Mouse (Mus musculus) heart, embryonic 14.5 days (tissue): ENCODE measurements at regions not wholly inside any gene's neighbourhood (a gene's known extent, or its start where the extent isn't known, plus 50 kb on each side); places are given as distances from the start of the nearest gene placed in this dataset.

ENCODE experiments used
- ATAC-seq: fragments of 200-750 bp; cut with Nextera tagmentation; 2 replicates; pipeline ENCODE4 v1.8.0; 2017; ENCODE audit warnings: low read depth, moderate TSS enrichment; ENCODE audit not compliant: insufficient number of reproducible peaks, insufficient read depth, low FRiP score
- H3K27ac ChIP-seq, 2 experiments: fragments of 200-500 bp in 1 of 2; fragments of 300-500 bp in 1 of 2; sonication (generic) in 1 of 2; replicated peaks in 1 of 2; 2 replicates each; pipeline ENCODE4 v1.5.1; 2012 to 2014; ENCODE audit warnings: low read depth in 2 of 2, low read length in 2 of 2, control low read depth in 1 of 2, mild to moderate bottlenecking in 1 of 2, mixed read lengths in 1 of 2; ENCODE audit not compliant: control insufficient read depth in 1 of 2, insufficient read depth in 1 of 2
- H3K27me3 ChIP-seq: fragments of 300-500 bp; sonication (generic); 2 replicates; pipeline ENCODE4 v1.6.1; 2014; ENCODE audit warnings: mild to moderate bottlenecking, low read length, control low read depth; ENCODE audit not compliant: control insufficient read depth, insufficient read depth
- H3K36me3 ChIP-seq: fragments of 300-500 bp; sonication (generic); 2 replicates; pipeline ENCODE4 v1.6.1; 2014; ENCODE audit warnings: mild to moderate bottlenecking, control low read depth, low read length, mixed read lengths; ENCODE audit not compliant: control insufficient read depth, insufficient read depth
- H3K4me1 ChIP-seq, 2 experiments: fragments of 200-500 bp in 1 of 2; fragments of 300-500 bp in 1 of 2; sonication (generic) in 1 of 2; 2 replicates each; pipeline ENCODE4 v1.6.1; 2012 to 2014; ENCODE audit warnings: low read length in 2 of 2, control low read depth in 1 of 2, mixed read lengths in 1 of 2; ENCODE audit not compliant: control insufficient read depth in 2 of 2, insufficient read depth in 2 of 2
- H3K4me2 ChIP-seq: fragments of 300-500 bp; sonication (generic); 2 replicates; pipeline ENCODE4 v1.6.1; 2014; ENCODE audit warnings: mild to moderate bottlenecking, low read length
- H3K4me3 ChIP-seq, 2 experiments: fragments of 200-500 bp in 1 of 2; fragments of 300-500 bp in 1 of 2; sonication (generic) in 1 of 2; 2 replicates each; pipeline ENCODE4 v1.5.1; 2012 to 2014; ENCODE audit warnings: low read length in 2 of 2, mild to moderate bottlenecking in 2 of 2, control low read depth in 1 of 2, low read depth in 1 of 2, moderate library complexity in 1 of 2; ENCODE audit not compliant: control insufficient read depth in 1 of 2, insufficient read depth in 1 of 2
- H3K9ac ChIP-seq: fragments of 300-500 bp; sonication (generic); 2 replicates; pipeline ENCODE4 v1.6.1; 2014; ENCODE audit warnings: mild to moderate bottlenecking, low read length
- H3K9me3 ChIP-seq: fragments of 300-500 bp; sonication (generic); 2 replicates; pipeline ENCODE4 v1.6.1; 2016; ENCODE audit warnings: low read length, control low read depth; ENCODE audit not compliant: control insufficient read depth
- WGBS: fragments of 180-500 bp; shearing (Covaris S2); extraction: QIAGEN DNeasy Blood & Tissue Kit; methylation state at CpG from one replicate; pipeline ENCODE4 v1.1.7; 2014; 5-methylcytosine and 5-hydroxymethylcytosine counted together

DNA sequence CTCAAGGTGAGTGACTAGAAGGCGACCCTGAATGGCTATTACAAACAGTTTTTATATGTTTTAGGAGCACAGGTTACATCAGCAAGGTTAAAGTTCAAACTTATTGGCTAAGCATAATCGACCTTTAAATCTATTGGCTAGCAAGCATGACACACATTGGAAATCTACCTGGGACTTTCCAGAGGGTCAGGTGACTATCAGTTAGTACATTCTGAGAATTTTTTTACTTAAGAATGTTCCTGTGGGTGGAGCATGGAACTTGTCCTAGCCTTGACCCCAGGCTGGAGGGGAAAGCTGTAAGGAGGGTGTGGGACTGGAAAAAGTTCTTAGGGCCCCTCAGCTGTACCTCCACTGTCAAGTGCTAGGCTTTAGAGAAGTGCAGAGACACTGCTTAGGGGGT, 297.9 kb downstream of the Fam84b start:
- H3K4me1 ChIP-seq: no peaks in the 10 kb centered on the region
- no peak overlapping the region for H3K9ac ChIP-seq
- H3K9me3 ChIP-seq: no peaks in the 10 kb centered on the region
- no peaks in the 10 kb centered on the region for H3K36me3 ChIP-seq
- H3K4me2 ChIP-seq: no peak overlapping the region
- no peak overlapping the region for H3K27ac ChIP-seq
- ATAC-seq: no peak
- H3K27me3 ChIP-seq: no peaks in the 10 kb centered on the region
- H3K4me3 ChIP-seq: no peak overlapping the region
- 73% methylated on average over 2 of the region's 2 CpGs for WGBS

DNA sequence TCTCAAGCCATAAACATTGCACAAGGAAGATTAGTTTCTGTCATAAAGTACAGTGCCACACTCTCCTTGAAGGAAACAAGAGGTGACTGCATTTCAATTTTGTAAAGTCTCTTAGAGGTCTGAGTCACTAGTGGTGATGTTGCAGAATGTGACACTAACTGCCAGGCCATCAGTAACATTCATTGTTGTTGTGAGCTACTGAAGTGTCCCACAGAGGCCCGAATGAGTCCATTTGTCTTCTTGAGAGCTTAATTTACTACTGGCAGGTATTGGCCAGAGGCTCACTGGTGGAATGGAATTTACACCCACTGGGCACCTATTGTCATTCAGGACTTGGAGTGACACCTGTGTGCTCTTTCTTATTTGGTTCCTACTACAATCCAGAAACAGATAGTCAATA, 299.0 kb downstream of the Fam84b start:
- no peaks in the 10 kb centered on the region for H3K4me1 ChIP-seq
- H3K9ac ChIP-seq: no peak overlapping the region
- H3K4me2 ChIP-seq: no peak overlapping the region
- WGBS: 44% methylated on average over 1 of the region's 1 CpGs
- no peaks in the 10 kb centered on the region for H3K36me3 ChIP-seq
- no peaks in the 10 kb centered on the region for H3K27me3 ChIP-seq
- no peak overlapping the region for H3K27ac ChIP-seq
- H3K9me3 ChIP-seq: no peaks in the 10 kb centered on the region
- no peak for ATAC-seq
- no peak overlapping the region for H3K4me3 ChIP-seq

DNA sequence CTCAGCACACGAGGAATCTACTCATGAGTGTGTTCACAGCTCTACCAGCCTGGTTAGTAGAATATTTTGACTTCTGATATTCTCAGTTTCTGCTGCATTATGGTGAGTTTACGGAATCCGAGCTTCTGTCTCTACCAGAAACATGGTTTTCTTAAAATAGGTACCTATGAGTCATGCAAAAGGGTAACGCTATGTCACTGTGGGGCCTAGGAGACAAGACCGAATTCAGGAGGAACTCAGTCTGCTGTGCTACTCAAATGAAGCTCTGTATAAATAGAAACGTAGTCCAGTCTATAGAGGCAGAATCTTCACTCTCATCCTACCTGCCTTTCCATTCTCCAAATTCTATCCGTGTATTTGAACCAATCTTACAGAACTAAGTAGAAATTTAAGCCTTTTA, 305.5 kb downstream of the Fam84b start:
- whole genome bisulfite sequencing: 50% methylated on average over 7 of the region's 7 CpGs
- no peak overlapping the region for H3K27ac ChIP-seq
- no peak for ATAC-seq
- no peaks in the 10 kb centered on the region for H3K36me3 ChIP-seq
- no peak overlapping the region for H3K4me2 ChIP-seq
- no peak overlapping the region for H3K4me3 ChIP-seq
- no peaks in the 10 kb centered on the region for H3K4me1 ChIP-seq
- no peaks in the 10 kb centered on the region for H3K27me3 ChIP-seq
- H3K9me3 ChIP-seq: no peaks in the 10 kb centered on the region
- H3K9ac ChIP-seq: no peak overlapping the region

DNA sequence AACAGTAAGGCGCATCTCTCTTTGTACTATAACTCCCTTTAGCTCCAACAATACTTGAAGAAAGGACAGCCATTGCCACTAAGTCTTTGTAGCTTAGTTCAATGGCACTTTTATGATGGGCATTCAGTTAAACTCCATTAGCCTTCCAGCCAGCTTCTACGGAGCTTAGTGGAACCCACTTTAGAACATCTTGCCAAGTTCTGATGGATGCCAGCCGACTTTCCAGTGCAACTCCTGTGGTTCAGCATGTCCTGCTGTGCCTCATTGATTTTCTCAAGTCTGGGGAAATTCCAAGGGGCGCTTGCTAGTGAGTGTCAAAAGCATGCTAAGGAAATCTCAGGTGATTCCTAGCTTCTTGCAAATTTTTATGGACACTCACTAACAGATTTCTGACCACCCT, 316.4 kb downstream of the Fam84b start:
- WGBS: 69% methylated on average over 4 of the region's 4 CpGs

DNA sequence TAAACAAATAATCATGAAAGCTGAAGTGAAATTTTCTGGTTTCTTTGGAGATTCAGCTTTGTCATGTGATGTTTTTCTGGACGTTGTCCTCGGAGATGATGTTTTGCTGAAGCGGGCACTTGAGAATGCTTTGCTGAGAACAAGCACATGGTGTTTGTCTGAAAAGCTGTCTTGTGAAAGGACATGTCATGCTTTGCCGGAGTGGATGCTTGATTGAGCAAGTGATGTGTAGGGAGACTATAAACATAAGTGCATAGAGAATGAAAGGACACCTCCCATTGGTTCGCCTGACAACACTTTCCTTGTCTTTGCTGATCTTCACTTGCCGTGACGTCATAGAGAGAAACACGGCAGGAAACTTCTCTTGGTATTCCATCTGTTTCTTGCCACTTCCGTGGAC, 318.9 kb downstream of the Fam84b start:
- ATAC-seq: no peak
- Histone ChIP-seq H3K36me3 (no peaks in the 10 kb centered on the region), H3K4me2 (no peak overlapping the region), H3K4me3 (no peak overlapping the region), H3K27me3 (no peaks in the 10 kb centered on the region), H3K27ac (no peak overlapping the region), H3K9me3 (no peaks in the 10 kb centered on the region), H3K9ac (no peak overlapping the region), H3K4me1 (no peaks in the 10 kb centered on the region)
- WGBS: 76% methylated on average over 9 of the region's 9 CpGs

More for the DNA sequence above, 316.4 kb downstream of the Fam84b start:
- H3K36me3 ChIP-seq: no peaks in the 10 kb centered on the region
- H3K27ac ChIP-seq: no peak overlapping the region
- H3K4me2 ChIP-seq: no peak overlapping the region
- H3K4me3 ChIP-seq: no peak overlapping the region
- no peak overlapping the region for H3K9ac ChIP-seq
- ATAC-seq: no peak
- H3K4me1 ChIP-seq: no peaks in the 10 kb centered on the region
- no peaks in the 10 kb centered on the region for H3K27me3 ChIP-seq
- no peaks in the 10 kb centered on the region for H3K9me3 ChIP-seq

DNA sequence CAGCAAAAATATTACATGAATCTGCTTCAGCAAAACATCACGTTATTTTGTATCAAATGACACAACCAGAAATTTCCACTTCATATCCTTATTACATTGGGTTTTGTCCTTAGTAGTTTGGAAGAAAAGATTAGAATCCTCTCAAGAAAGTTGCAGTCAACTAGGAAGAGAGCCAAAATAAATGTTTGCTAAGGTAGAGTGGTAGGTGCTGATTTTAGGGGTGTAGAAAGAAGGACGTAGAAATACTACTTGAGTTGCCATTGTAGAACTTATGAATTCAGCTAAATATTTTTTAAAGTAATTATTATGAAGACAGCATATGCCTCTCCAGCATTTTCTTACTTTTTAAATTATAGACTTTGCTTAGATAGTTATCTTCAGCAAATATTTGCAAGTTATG, 336.8 kb downstream of the Fam84b start:
- no peak overlapping the region for H3K27ac ChIP-seq

DNA sequence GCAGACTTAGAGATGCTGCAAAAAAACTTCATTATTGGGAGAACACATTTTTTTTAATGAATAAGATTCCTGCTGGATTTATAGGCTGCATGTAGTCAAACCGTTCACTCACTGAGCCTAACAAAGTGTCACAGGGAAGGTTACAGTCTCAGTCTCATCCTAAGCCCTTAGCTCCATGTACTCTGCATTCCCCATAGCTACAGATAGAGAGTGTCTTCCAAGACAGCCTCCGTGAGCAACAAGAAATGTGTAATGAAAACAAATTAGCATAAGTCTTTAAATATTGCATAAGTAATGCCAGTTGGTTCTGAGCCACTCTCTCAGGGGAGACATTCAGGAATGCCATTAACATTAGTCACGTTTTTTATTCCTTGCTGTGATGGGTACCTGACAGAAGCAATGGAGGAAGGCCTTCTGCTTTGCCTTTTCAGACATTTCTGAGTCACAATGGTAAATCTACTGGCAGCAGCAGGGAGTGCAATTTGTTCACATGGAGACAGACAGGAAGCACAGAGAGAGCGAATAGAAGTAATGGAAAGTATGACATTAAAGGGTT, 376.7 kb downstream of the Fam84b start:
- H3K36me3 ChIP-seq: no peaks in the 10 kb centered on the region
- no peaks in the 10 kb centered on the region for H3K27me3 ChIP-seq
- no peak for ATAC-seq
- no peak overlapping the region for H3K27ac ChIP-seq
- H3K4me2 ChIP-seq: no peak overlapping the region
- WGBS: 79% methylated on average over 4 of the region's 4 CpGs
- no peak overlapping the region for H3K9ac ChIP-seq
- H3K9me3 ChIP-seq: no peaks in the 10 kb centered on the region
- no peaks in the 10 kb centered on the region for H3K4me1 ChIP-seq
- H3K4me3 ChIP-seq: no peak overlapping the region

More for the DNA sequence above, 336.8 kb downstream of the Fam84b start:
- Histone ChIP-seq H3K4me3 (no peak overlapping the region), H3K9me3 (no peaks in the 10 kb centered on the region), H3K9ac (no peak overlapping the region), H3K36me3 (no peaks in the 10 kb centered on the region), H3K4me2 (no peak overlapping the region), H3K4me1 (no peaks in the 10 kb centered on the region), H3K27me3 (no peaks in the 10 kb centered on the region)
- WGBS: 80% methylated on average over 2 of the region's 2 CpGs
- ATAC-seq: no peak

DNA sequence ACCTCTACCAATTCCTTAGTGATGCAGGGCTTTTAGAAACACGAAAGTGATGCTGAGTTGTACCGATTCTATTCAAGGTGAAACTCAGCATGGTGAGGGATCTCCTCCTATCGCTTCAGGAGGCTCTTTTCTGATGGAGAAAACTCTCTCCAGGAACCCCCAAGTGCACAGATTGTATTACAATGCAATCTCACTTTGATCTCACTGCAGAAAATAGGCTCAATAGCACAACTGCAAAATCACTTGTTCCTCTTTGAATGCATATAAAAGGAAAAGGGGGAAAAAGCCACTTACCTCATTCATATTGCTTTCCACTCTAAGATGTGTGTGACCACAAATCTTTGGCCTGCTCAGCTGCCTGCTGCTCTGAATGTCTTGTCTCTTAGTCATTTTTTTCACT, 378.5 kb downstream of the Fam84b start:
- WGBS: 58% methylated on average over 3 of the region's 3 CpGs
- H3K4me3 ChIP-seq: no peak overlapping the region
- H3K27ac ChIP-seq: no peak overlapping the region
- H3K9ac ChIP-seq: no peak overlapping the region
- no peaks in the 10 kb centered on the region for H3K9me3 ChIP-seq
- H3K4me2 ChIP-seq: no peak overlapping the region
- H3K36me3 ChIP-seq: no peaks in the 10 kb centered on the region
- no peaks in the 10 kb centered on the region for H3K27me3 ChIP-seq
- no peaks in the 10 kb centered on the region for H3K4me1 ChIP-seq
- ATAC-seq: no peak
